Mouse (Mus musculus): Measurements from ENCODE around the gene Cdipt.

- TF ChIP-seq CTCF (conservative IDR thresholded peaks at IDR 0.05; ENCODE audit: insufficient read depth, insufficient read length, low read depth, low read length) (no peak), POLR2A (IDR thresholded peaks at IDR 0.05; ENCODE audit: low read depth, low read length) (no peak)
Measured at GRCm38 (mm10) chr7:127009307-127010085, 33.8 kb downstream of the Cdipt start.

All from kidney, adult 2 months (tissue).